Mouse (Mus musculus) adrenal gland, postnatal 25 days (tissue): ENCODE measurements at regions not wholly inside any gene's neighbourhood (a gene's known extent, or its start where the extent isn't known, plus 50 kb on each side); places are given as distances from the start of the nearest gene placed in this dataset.

Experiments used
- DNase-seq: peaks from one replicate; pipeline ENCODE4 v3.0.0; 2021; ENCODE audit warnings: mixed read lengths

GRCm38 (mm10) chr4:7091201-7091814 lies 1147.5 kb downstream of the Car8 start:
- DNase-seq: no peak
